Mouse (Mus musculus) right cerebral cortex, postnatal 10 days (tissue): ENCODE data around the gene Rnf126.

ENCODE experiments used
- DNase-seq, 2 experiments: peaks; one replicate each; pipeline ENCODE4 v3.0.0; 2021; ENCODE audit warnings: low spot score in 2 of 2

Gene Rnf126

DNA sequence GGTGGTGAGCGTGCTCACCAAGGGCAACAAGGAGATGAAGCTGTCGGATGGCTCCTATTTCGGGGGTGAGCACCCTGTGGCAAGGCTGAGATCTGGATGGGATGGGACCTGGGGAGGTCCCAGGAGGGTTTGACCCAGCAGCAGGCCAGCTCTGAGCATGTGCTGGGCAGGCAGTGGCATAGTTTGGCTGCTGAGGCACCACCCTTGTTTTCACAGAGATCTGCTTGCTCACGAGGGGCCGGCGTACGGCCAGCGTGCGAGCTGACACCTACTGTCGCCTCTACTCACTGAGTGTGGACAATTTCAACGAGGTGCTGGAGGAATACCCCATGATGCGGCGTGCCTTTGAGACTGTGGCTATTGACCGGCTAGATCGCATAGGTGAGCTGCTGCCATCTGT lies 32.9 kb downstream of the Rnf126 start:
- DNase-seq, result no peak

DNA sequence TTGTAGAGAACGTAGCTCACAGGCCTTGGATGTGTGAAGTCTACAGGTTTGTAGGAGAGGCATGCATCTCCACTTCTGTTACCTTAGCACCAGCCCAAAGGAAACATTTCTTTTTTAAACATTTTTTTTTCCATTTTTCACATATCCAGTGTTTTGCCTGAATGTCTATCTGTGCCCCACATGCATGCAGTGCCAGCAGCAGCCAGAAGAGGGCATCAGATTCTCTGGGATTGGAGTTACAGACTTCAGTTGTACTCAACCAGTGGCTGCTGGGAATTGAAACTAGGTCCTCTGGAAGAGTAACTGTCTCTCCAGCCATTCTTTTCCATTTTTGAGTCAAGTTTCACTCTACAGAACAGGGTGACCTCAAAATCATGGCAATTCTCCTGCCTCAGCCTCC lies 34.3 kb downstream of the Rnf126 start:
- no peak for DNase-seq

DNA sequence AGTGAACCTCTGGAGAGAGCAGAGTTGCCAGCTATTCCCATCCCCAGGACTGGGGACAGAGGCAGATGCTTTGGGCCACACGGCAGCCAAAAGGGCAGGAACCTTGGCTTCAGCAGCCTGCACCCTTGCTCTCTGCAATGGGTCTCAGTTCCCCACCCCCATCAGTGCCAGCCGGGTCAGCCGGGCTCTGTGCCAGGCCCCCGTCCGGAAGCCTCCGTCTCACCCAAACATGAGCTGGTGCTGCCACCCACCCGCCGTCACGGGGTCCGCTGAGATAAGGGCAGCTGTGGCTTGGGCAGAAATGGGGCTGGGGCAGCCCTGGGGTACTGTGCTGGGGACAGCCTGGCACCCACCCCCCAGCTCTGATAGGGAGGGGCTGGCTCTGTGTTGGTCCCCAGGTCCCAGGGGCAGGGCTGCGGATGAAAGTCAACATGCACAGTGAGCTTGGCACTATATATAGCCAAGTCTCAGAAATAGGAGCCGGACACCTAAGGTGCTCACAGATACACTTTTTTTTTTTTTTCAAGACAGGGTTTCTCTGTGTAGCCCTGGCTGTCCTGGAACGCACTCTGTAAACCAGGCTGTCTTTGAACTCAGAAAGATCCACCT lies 37.3 kb downstream of the Rnf126 start:
- no peak for DNase-seq

DNA sequence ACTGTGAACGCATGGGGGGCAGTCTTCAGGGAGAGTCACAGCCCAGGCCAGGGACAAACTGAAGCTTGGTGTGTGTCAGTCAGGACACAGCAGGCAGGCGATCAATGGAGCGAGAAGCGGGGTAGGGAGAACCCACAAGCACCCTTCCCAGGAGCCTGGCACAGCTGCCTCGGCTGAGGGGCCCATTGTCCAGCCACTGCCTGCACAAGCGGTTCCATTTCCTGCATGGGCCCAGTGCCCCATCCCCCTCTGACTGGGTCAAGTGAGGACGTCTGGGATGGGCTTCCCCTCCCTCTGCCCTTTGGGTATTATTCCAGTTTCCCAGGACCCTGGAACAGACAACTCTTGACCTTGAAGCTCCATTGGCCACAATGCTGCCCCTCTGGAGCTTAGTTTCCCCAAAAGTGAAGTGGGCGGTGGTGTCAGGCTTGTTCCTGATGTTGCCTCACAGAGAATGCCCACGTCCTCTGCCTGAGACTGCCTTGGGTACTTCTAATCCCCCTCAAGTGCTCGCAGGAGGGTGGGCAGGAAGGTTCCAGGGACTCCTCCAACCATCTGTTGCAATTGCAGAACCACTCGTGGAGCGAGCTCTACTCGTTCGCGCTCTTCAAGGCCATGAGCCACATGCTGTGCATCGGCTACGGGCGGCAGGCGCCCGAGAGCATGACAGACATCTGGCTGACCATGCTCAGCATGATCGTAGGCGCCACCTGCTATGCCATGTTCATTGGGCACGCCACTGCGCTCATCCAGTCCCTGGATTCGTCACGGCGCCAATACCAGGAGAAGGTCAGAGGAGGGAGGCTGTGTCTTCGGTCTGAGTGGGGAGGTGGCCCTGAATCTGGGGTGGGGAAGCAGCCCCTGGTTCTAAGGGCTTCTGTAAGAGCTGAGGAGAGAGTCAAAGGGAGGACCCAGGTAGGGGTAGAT lies 38.2 kb downstream of the Rnf126 start:
- DNase-seq, result no peak

DNA sequence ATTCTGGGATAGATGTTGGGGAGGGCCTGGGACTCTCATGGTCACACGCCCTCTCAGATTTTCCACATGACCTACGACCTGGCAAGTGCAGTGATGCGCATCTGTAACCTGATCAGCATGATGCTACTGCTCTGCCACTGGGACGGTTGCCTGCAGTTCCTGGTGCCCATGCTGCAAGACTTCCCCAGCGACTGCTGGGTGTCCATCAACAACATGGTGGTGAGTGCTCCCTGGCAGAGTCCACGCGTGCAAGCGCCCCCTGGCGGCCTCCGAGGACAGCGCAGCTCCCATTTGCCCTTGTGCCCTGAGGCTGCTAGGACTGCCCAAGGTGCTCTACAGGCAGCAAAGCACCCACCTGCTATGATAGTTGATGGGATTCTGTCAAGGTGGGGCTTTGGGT lies 40.7 kb downstream of the Rnf126 start:
- DNase-seq, result peak in 1 of 2 experiments; percentile 56

DNA sequence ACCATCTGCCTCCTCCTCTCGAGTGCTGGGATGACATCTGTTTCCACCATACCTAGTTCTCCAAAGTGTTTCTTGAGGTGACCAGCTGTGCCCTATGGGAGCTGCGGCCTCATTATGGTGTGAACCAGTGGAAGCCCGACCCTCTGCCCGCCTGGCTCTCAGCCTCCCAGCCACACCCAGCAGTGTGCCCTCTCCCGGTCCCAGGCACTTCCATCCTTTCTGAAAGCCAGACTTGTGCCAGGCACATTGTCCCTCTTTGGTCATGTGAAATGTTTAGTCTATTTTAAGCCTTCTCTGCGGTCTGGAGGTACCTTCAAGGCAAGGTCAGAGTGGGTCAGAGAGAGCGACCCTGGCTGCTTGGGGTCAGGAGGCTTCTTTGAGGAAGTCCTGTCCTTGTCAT lies 43.1 kb downstream of the Rnf126 start:
- no peak for DNase-seq

DNA sequence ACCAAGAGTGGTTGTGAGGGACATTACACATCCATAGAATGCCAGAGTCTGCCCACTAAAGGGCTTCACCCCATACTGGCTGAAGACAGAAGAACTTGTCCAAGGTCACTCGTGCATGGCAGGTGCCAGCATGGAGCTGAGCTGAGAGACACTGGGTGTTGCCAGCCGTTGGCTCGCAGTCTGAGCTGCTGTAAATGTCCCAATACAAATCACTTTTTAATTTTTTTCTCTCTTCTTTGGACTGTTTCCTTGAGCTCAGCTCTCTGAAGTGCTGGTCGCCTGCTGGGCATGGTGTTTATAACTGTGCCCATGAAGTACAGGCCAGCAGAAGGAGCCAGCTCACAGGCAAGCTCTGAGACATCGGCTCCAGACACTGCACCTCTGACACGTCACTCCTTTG lies 43.7 kb downstream of the Rnf126 start:
- DNase-seq, result no peak

DNA sequence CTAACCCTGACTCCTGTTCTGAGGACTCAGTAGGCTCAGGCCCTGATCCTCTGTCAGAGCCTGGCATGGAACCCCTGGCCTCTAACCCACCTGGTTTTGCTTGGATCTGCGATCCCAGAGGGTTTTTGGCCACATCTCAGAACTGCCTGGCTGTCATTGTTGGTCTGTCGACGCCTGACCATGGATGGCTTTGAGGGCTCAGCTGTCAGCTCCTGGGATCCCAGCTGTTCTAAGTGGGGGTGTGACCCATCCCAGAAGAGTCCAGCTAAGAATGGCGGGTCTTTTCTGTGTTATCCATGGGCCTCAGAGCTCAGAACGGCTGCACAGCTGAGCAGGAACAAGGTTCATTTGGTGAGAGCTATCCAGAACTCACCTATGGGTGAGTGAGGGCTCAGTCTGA lies 45.7 kb downstream of the Rnf126 start:
- DNase-seq, result no peak

DNA sequence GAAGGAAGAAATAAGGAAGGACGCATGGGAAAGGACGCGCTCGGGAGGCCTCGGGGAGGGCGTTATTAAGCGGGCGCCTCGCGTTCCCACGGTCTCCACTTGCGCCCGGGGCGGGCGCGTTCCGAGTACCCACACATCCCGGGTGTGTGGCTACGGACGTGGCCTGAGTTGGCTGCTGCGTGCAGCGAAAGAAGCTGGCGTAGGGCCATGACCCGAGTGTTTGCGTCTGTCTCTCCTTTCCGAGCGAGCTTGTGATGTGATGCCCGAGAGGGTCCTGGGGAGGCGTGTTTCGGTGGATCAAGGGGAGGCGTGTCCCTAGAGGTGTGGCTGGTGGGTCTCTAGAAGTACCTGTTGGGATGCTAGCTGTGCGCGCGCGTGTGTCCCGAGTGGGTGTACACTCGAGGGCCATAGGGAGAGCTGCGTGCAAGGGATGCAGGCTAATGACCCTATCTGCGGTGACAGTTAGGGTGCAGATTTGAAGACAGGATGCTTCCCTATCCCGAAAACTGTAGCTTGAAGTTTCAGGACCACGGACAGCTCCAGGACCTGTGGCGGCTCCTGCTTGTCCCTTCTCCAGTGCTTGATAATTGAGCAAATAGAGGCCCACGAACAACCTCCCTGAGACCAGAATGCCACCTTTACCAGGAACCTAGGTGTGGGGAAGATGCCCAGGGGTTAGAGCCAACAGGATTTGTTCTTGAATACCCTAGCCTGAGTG lies 49.0 kb downstream of the Rnf126 start:
- DNase-seq, result no peak

DNA sequence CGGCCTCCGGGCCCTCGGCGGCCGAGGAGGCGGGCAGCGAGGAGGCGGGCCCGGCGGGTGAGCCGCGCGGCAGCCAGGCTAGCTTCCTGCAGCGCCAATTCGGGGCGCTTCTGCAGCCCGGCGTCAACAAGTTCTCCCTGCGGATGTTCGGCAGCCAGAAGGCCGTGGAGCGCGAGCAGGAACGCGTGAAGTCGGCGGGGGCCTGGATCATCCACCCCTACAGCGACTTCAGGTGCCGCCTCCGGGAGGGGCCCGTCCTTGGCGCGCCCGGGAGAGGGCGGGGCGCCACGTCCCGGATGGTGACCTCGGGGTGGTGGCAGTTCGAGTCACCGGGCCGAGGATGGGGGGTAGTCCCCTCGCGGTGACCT lies 49.8 kb downstream of the Rnf126 start:
- DNase-seq, result peak in 1 of 2 experiments; percentile 69

DNA sequence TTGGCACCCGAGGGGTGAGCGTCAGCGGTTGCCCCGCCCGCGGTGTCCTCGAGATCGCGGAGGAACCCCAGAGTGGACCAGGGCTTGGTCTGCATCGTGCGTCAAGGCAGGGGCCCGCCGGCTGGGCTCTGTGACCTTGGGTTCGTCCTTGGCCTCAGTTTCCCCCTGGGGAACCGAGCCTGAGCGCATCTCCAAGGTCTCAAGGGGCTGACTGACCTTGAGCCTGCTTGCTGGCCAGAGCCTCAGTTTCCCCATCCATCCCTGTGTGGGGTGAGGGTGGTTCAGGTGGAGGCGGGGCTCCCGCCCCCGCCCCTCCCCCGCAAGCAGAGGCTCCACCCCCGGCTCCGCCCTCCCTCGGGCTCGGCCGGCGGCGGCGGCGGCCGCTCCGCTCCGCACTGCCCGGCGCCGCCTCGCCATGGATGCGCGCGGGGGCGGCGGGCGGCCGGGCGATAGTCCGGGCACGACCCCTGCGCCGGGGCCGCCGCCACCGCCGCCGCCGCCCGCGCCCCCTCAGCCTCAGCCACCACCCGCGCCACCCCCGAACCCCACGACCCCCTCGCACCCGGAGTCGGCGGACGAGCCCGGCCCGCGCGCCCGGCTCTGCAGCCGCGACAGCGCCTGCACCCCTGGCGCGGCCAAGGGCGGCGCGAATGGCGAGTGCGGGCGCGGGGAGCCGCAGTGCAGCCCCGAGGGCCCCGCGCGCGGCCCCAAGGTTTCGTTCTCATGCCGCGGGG lies 50.3 kb downstream of the Rnf126 start, which contains the start of gene Hcn2:
TSS of gene Hcn2 (plus strand) at position 381 of the 734 bp plus-strand sequence.
- DNase-seq, result no peak

DNA sequence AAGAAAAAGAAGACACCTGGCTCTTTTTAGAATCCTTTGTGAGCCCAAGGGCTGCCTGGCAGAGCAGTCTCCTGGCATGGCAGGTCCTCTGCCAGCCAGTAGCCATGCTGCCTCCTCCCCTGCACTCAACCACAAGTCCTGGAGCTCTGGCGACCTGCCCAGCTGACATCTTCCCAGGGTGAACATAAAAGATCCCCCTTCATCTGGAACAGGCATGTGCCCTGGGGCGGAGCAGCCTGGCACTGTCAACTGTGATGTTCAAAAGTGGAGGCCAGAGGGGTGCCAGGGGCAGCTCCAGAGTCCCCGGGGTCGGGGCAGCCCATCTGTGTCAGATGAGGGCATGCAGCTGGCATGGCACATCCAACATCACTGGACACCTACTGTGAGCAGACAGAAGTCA lies 51.8 kb downstream of the Rnf126 start:
- DNase-seq, result no peak

DNA sequence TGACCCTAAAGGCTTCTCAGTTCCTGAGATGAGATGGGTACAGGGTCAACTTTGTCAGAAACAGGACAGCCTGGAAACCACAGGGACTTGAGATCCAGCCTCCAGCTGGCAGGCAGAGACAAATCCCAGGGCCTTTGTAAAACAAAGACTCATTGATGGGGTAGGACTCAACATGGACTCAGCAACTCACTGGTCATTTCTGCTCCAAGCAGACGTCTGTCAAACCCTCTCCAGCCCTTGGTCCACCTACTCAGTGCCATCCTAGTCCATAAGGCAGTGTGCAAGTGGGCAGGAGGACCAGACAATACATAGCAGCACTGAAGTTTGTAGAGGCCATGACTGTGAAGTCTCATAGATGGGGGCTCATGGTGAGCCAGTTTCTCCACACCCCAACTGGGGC lies 53.6 kb downstream of the Rnf126 start:
- peak in 1 of 2 experiments; percentile 44 for DNase-seq

DNA sequence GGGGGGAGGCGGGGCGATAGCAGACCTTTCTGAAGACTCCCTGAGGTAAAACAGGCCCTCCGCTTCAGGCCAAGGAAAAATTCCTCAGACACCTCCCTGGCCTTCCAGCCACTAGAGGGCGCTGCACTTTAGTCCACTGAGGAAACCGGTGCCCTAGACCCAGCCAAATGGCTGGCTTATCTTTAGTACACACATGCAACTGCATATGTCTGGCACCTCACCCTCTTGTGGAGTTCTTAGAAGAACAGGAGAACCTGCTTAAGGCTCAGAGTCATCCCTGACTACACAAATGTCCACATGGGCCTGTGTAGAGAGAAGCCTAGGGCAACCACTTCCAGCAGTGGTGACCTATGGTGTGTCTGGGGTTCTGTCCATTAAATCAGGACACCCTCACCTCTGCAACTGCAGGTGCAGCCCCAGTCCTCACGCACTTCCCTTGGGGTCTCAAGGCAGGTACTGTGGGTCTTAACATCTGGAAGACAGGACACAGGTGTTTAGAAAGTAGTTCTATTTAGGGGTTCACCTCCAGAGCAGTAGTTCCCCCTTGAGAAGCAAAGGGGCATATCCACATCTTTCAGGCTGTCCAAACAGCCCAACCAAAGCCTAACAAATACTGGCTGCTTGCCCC lies 54.1 kb downstream of the Rnf126 start:
- DNase-seq, result peak; percentile 84 to 87

DNA sequence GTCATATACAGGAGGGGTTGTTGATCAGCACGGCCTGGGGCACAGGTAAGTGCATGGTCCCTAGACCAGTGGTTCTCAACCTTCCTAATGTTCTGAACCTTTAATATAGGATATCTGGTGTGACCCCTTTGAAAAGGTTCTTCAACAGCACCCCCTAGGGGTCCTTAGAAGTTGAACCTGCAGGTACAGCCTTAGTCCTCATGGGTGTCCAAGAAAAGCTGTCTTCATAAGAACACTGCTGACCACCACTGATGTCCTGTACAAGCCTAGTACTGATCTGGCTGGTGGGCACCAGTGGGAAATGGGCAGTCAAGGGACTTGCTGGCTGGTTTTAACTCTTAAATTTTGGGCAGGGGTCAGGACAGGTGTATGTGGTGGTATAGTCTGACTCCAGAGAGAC lies 54.7 kb downstream of the Rnf126 start:
- no peak for DNase-seq

DNA sequence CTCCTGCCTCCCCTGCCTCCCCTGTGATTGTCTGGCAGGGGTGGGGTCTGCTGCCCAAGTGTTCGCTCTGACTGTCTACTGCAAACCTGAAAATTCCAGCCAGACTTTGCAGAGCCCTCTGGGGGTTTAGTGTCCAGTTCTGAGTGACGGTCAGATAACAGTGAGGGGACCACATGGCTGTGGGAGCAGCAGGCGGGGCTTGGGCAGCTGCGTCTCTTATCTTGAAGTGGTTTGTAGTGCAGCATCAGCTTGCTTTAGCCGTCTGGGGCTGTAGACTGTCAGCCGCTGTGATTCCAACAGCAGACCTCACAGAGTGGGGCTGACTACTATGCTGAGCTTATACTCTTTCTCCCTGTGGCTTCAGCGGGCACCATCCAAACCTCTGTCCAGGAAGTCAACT lies 57.4 kb downstream of the Rnf126 start:
- no peak for DNase-seq

DNA sequence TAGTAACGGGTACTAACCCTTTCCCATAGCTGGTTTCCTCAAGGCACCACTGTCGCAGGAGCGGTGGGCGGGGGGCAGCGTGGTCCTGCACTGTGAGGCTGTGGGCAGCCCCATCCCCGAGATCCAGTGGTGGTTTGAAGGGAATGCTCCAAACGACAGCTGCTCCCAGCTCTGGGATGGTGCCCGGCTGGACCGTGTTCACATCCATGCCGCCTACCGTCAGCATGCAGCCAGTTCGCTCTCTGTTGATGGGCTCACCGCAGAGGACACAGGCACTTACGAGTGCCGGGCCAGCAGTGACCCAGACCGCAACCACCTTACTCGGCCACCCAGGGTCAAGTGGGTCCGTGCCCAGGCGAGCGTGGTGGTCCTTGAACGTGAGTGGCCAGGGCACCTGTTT lies 58.1 kb downstream of the Rnf126 start:
- DNase-seq, result no peak
